Mouse (Mus musculus) kidney, postnatal 14 days (tissue): ENCODE measurements around the gene Twsg1.
A peak's percentile ranks its signal among the peaks of the same experiment; 100 is the strongest.

Experiments used
- DNase-seq: peaks from one replicate; pipeline ENCODE4 v3.0.0; 2022; ENCODE audit warnings: mixed read lengths

The Twsg1 gene

GRCm38 (mm10) chr17:65885697-65886529 is 65.1 kb downstream of the Twsg1 start, which contains the start of gene Ralbp1:
Ralbp1 (minus strand) TSS chr17:65885798.
- peak; percentile 31 for DNase-seq

- no peak for DNase-seq
Observed at GRCm38 (mm10) chr17:65885398-65885696, 65.7 kb downstream of the Twsg1 start.

DNA sequence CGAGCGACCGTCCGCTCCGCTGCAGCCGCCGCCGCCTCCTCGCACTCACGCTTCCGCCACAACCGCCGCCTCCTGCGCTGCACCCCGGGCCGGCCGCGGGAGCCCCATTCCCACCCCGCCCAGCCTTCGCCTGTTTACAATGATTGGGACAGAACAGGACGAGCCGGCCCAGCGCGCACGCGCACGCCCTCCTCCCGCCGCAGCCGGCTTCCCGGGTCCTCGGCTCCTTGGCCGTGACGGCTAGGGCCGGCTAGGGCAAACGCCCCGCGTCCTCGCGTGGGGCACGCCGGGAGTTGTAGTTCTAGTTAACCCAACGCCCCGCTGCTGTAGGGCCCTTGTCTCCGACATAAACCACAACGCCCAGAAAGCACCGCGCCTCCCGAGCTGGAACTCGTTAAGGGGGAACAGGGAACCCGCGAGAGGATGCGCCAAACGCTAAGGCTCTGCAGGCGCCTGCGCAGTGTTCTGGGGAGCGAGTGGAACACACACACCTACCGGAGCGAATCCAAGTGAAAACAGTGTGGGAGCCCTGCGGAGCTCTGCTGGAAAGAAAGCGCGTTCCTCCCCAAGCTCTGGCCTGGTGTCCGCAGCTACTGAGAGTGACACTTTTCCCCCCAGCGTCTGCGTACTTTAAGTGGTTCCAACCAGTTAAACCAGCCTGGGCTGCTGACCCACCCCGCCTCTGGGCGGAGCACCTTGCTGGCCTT is 66.2 kb downstream of the Twsg1 start:
- peak; percentile 100 for DNase-seq

DNA sequence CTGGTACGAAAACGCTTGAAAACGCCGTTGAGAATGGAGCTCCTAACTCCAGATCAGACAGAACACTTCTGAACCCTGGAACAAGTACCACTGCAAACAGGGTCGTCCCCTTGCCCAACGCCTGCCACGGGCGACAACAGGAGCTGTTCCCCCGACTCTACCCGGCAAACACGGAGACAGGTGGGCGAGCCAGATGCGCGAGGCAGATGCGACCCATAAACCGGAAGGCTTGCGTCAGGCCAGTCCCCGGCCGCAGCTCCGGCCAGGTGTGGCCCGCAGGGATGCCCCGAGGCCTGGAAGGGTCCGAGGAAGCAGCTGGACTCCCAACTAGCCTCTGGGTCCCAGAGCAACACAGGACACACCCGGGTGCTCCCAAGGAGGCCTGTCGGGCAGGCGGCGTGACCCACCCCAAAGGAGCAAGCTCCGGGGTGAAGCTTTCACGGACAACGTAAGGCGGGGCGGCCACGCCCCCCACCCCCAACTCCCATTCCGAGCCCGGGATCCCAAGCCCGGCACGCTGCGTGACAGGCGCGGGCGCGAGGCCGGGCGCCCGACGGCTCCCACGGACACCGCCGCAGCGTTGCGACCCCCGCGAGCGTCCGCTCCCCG is 66.9 kb downstream of the Twsg1 start:
- no peak for DNase-seq

DNA sequence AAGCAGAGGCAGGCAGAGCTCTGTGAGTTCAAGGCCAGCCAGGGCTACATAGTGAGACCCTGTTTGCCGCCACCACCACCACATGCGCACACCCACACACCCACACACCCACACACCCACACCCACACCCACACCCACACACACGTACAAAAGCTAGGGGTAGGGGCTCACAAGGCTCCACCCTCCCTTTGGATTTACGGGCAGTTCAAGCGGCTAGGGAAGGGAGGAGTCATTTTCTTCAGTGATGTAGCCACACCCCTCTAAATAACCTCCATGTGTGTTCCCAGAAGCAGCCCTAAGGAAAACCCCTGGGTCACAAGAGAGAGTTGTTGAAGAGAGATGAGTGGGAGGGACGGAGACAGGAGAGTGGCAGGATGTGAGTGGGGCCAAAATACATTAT is 74.0 kb downstream of the Twsg1 start:
- DNase-seq, result no peak

- no peak for DNase-seq
Observed at GRCm38 (mm10) chr17:65873834-65874233, 77.2 kb downstream of the Twsg1 start.

GRCm38 (mm10) chr17:65873156-65873555 is 77.9 kb downstream of the Twsg1 start:
- DNase-seq, result no peak

GRCm38 (mm10) chr17:65872652-65873051 is 78.4 kb downstream of the Twsg1 start:
- DNase-seq, result peak; percentile 65

GRCm38 (mm10) chr17:65872051-65872450 is 79.0 kb downstream of the Twsg1 start:
- DNase-seq, result no peak
